Mouse (Mus musculus) testis, postnatal 14 days (tissue): Measurements from ENCODE around the gene Lcn10.
"Not testable (repeated sequence)": the region's sequence is repeated elsewhere in the genome, so short reads cannot be mapped to it uniquely, and the experiment has no call there.

Source experiments
- DNase-seq: peaks from one replicate; pipeline ENCODE4 v3.0.0; 2021; ENCODE audit warnings: low spot score

The Lcn10 gene

DNA sequence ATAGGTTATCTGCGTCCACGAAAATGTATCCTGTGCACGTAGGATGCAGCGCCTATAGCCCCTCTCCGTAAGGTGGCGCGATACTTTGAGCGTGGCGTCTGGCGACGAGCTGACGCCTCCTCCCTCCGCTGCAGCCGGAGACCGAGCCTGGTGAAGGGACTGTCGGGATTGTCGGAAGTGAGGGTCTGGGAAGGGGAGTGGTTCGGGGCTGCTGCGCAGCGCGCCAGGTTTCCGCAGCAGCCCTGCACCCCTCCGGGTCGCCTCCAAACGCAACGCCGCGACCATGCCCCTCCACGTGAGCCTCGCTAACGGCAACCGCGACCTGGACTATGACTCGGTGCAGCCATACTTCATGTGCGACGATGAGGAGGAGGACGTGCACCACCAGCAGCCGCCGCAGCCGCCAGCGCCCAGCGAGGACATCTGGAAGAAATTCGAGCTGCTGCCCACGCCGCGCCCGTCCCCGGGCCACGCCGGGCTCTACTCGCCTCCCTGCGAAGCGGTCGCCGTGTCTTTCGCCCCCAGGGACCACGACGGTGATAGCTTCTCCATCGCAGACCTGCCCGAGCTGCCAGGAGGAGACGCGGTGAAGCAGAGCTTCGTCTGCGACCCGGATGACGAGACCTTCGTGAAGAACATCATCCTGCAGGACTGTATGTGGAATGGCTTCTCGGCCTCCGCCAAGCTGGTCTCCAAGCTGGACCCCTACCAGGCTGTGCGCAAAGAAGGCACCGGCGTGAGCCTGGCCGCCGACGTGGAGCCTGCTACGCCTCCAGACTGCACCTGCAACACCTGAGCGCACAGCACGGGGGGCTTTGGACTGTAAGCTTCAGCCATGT, 24.3 kb downstream of the Lcn10 start, which contains the start of gene Bmyc:
Gene Bmyc, plus strand, starts transcription at position 97 of the 839 bp plus-strand sequence.
- DNase-seq, result peak; percentile 85

DNA sequence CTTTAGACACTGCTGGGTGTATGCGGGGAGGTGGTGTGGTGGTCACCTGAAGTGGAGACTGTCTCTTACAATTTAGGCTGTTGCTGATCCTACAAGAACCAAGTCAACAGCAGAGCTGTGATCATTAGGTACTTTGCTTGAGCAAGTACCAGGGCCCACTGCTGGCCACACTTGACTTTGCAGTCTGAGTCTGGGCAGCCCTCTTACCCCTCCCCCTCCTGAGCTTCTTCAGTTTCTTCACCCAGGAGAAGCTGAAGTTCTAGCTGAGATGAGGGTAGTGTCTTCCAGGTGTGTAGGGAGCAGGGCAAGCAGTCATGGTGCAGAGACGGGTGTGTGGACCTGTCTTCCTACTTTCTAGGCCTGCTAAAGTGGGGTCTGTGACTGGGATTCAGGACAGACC, 25.6 kb downstream of the Lcn10 start:
- no peak for DNase-seq

DNA sequence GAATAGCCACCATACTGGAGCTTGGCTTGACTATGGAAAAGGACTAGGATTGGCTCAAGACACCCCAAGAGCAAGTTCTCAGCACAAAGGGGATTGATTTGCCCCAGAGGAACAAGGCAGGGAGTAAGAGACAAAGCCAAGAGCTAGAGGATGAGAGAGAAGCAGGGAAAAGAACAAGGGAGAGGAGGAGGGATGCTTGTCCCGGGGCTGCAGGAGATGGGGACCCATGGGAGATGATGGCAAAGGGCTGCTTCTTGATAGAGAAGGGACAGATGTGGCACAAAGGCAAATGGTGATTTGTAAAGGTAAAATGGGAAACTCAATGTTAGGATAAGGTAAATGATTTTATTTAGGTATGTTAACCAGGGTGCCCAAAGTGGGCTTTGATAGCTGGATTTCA, 26.5 kb downstream of the Lcn10 start:
- DNase-seq, result not testable (repeated sequence)

- not testable (repeated sequence) for DNase-seq
These were observed 27.3 kb downstream of the Lcn10 start for GRCm38 (mm10) chr2:25709791-25710190.

- DNase-seq, result not testable (repeated sequence)
These were observed 29.1 kb downstream of the Lcn10 start for GRCm38 (mm10) chr2:25711641-25712040.

DNA sequence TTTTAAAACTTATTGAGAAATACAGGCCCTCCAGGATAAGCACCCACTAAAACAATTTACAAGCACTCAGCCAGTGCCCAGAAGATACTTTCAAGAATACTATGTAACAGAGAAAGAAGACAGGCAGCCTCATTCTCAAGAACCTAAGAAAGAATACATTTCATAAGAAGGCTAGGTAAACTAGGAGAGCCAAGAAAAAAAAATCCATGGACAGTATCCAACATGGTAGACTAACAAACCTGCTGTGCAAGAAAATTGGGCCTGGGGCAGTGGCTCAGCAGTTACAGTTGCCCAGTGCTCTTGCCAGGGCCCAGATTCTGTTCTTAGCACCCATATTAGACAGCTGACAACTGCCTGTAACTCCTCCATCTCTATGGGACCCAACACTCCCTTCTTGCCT, 34.7 kb downstream of the Lcn10 start:
- DNase-seq, result no peak

DNA sequence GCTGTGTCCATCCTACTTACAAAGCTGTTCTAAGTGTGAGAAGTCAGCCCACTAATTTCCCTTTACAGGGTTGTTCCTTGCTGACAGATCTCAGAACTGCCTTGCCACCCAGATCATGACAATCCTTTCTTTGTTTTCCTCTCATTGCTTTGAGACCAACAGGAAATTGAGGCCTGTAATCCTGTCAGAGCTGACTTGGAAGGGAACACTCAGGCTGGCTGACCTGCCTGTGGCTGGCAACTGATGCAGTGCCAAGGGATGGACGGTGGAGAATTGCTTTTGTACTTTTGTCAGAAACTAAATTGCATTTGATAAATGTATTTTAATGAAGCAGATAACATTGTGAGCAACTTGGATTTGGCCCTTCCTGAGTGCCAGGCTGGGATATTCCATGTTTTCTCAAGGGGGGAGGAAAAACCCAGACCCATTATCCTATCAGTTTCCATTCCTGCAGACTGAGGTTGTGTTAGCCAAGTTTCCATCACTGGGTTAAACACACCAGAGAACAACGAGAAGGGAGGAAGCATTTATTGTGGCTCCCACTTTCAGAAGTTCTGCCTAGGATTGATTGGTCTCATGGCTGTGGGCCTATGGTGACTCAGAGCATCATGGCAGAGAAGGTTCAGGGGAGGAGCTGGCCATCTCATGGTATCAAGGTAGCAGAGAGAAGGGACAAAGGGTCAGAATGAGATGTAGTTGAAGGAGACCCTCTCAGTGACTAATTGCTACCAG, 50.8 kb downstream of the Lcn10 start:
- no peak for DNase-seq
